Mouse (Mus musculus): ENCODE measurements around the gene Ankrd35. TPM values are rescaled to one million over a fixed set of nuclear protein-coding genes. Genes with fewer than 3 reads are reported as not detected.

Ankrd35 gene
- polyA plus RNA-seq, 1 experiment from 2014 or later, result 0.44 TPM

- TF ChIP-seq CTCF (IDR thresholded peaks at IDR 0.05) (no peak), EP300 (IDR thresholded peaks at IDR 0.05) (no peak)
- Histone ChIP-seq H3K36me3 (ENCODE audit: insufficient read depth, low read length) (no peaks in the 10 kb centered on the region), H3K9ac (replicated peaks; ENCODE audit: low read depth) (no peak overlapping the region), H3K4me1 (ENCODE audit: insufficient read depth, low read depth, low read length) (0 out of 2 replicates have a peak, but pooled peaks cover 9% of the 10 kb centered on the region), H3K27me3 (replicated peaks; ENCODE audit: insufficient read depth, low read length) (no peaks in the 10 kb centered on the region), H3K4me2 (replicated peaks; ENCODE audit: low read depth, low read length) (no peak overlapping the region), H3K9me3 (ENCODE audit: low read length) (no peaks in the 10 kb centered on the region), H3K27ac (ENCODE audit: low read length) (no peak overlapping the region), H3K4me3 (ENCODE audit: low read depth, low read length) (no peak overlapping the region)
- DNase-seq (ENCODE audit: low spot score) (no peak), ATAC-seq (no peak)
- 94% methylated on average over 5 of the region's 5 CpGs for WGBS
Observed at GRCm38 (mm10) chr3:96668424-96669067, 1.4 kb upstream of the Ankrd35 start.

GRCm38 (mm10) chr3:96671519-96671918 is 1.6 kb downstream of the Ankrd35 start:
- ATAC-seq, result no peak
- 95% methylated on average over 5 of the region's 5 CpGs for WGBS
- no peak overlapping the region for H3K4me3 ChIP-seq (ENCODE audit: low read depth, low read length)
- TF ChIP-seq EP300 (IDR thresholded peaks at IDR 0.05) (no peak), CTCF (IDR thresholded peaks at IDR 0.05) (no peak)
- no peak overlapping the region for H3K27ac ChIP-seq (ENCODE audit: low read length)
- 0 out of 2 replicates have a peak, but pooled peaks cover 5% of the 10 kb centered on the region for H3K4me1 ChIP-seq (ENCODE audit: insufficient read depth, low read depth, low read length)
- no peak for DNase-seq (ENCODE audit: low spot score)
- no peaks in the 10 kb centered on the region for H3K27me3 ChIP-seq (replicated peaks; ENCODE audit: insufficient read depth, low read length)
- H3K36me3 ChIP-seq (ENCODE audit: insufficient read depth, low read length), result no peaks in the 10 kb centered on the region
- no peaks in the 10 kb centered on the region for H3K9me3 ChIP-seq (ENCODE audit: low read length)
- H3K4me2 ChIP-seq (replicated peaks; ENCODE audit: low read depth, low read length), result no peak overlapping the region
- H3K9ac ChIP-seq (replicated peaks; ENCODE audit: low read depth), result no peak overlapping the region

- no peak for ATAC-seq
- 75% methylated on average over 4 of the region's 4 CpGs for WGBS
- H3K27me3 ChIP-seq (replicated peaks; ENCODE audit: insufficient read depth, low read length), result no peaks in the 10 kb centered on the region
Observed at GRCm38 (mm10) chr3:96673514-96673913, 3.6 kb downstream of the Ankrd35 start.

GRCm38 (mm10) chr3:96674442-96674841 is 4.5 kb downstream of the Ankrd35 start:
- DNase-seq (ENCODE audit: low spot score), result no peak

More at GRCm38 (mm10) chr3:96673514-96673913, 3.6 kb downstream of the Ankrd35 start:
- Histone ChIP-seq H3K9ac (replicated peaks; ENCODE audit: low read depth) (no peak overlapping the region), H3K36me3 (ENCODE audit: insufficient read depth, low read length) (no peaks in the 10 kb centered on the region), H3K4me3 (ENCODE audit: low read depth, low read length) (no peak overlapping the region), H3K9me3 (ENCODE audit: low read length) (no peaks in the 10 kb centered on the region), H3K27ac (ENCODE audit: low read length) (no peak overlapping the region), H3K4me2 (replicated peaks; ENCODE audit: low read depth, low read length) (no peak overlapping the region), H3K4me1 (ENCODE audit: insufficient read depth, low read depth, low read length) (0 out of 2 replicates have a peak, but pooled peaks cover 5% of the 10 kb centered on the region)
- no peak for TF ChIP-seq EP300 (IDR thresholded peaks at IDR 0.05)
- DNase-seq (ENCODE audit: low spot score), result no peak

GRCm38 (mm10) chr3:96675171-96675570 is 5.2 kb downstream of the Ankrd35 start:
- TF ChIP-seq CTCF (IDR thresholded peaks at IDR 0.05) (no peak), EP300 (IDR thresholded peaks at IDR 0.05) (no peak)
- Histone ChIP-seq H3K9me3 (ENCODE audit: low read length) (no peaks in the 10 kb centered on the region), H3K9ac (replicated peaks; ENCODE audit: low read depth) (no peak overlapping the region), H3K27me3 (replicated peaks; ENCODE audit: insufficient read depth, low read length) (0 out of 2 replicates have a peak, but pooled peaks cover 6% of the 10 kb centered on the region), H3K4me3 (ENCODE audit: low read depth, low read length) (no peak overlapping the region), H3K36me3 (ENCODE audit: insufficient read depth, low read length) (no peaks in the 10 kb centered on the region), H3K4me1 (ENCODE audit: insufficient read depth, low read depth, low read length) (0 out of 2 replicates have a peak, but pooled peaks cover 4% of the 10 kb centered on the region), H3K4me2 (replicated peaks; ENCODE audit: low read depth, low read length) (no peak overlapping the region), H3K27ac (ENCODE audit: low read length) (no peak overlapping the region)
- WGBS, result 75% methylated on average over 3 of the region's 3 CpGs
- DNase-seq (ENCODE audit: low spot score) (no peak), ATAC-seq (no peak)

More at GRCm38 (mm10) chr3:96674442-96674841, 4.5 kb downstream of the Ankrd35 start:
- H3K36me3 ChIP-seq (ENCODE audit: insufficient read depth, low read length), result no peaks in the 10 kb centered on the region
- H3K27me3 ChIP-seq (replicated peaks; ENCODE audit: insufficient read depth, low read length), result 0 out of 2 replicates have a peak, but pooled peaks cover 2% of the 10 kb centered on the region
- 0 out of 2 replicates have a peak, but pooled peaks cover 5% of the 10 kb centered on the region for H3K4me1 ChIP-seq (ENCODE audit: insufficient read depth, low read depth, low read length)
- H3K9ac ChIP-seq (replicated peaks; ENCODE audit: low read depth), result no peak overlapping the region
- no peak overlapping the region for H3K27ac ChIP-seq (ENCODE audit: low read length)
- no peaks in the 10 kb centered on the region for H3K9me3 ChIP-seq (ENCODE audit: low read length)
- H3K4me3 ChIP-seq (ENCODE audit: low read depth, low read length), result no peak overlapping the region
- H3K4me2 ChIP-seq (replicated peaks; ENCODE audit: low read depth, low read length), result no peak overlapping the region
- ATAC-seq, result no peak
- 42% methylated on average over 8 of the region's 8 CpGs for WGBS
- TF ChIP-seq EP300 (IDR thresholded peaks at IDR 0.05) (no peak), CTCF (IDR thresholded peaks at IDR 0.05) (no peak)

- H3K9ac ChIP-seq (replicated peaks; ENCODE audit: low read depth), result no peak overlapping the region
- no peak for ATAC-seq
- H3K4me1 ChIP-seq (ENCODE audit: insufficient read depth, low read depth, low read length), result no peaks in the 10 kb centered on the region
- no peaks in the 10 kb centered on the region for H3K36me3 ChIP-seq (ENCODE audit: insufficient read depth, low read length)
- H3K27me3 ChIP-seq (replicated peaks; ENCODE audit: insufficient read depth, low read length), result peaks cover 6% of the 10 kb centered on the region; the same call in 1 of the 2 replicates
- H3K27ac ChIP-seq (ENCODE audit: low read length), result no peak overlapping the region
- H3K4me3 ChIP-seq (ENCODE audit: low read depth, low read length), result no peak overlapping the region
- no peaks in the 10 kb centered on the region for H3K9me3 ChIP-seq (ENCODE audit: low read length)
- TF ChIP-seq CTCF (IDR thresholded peaks at IDR 0.05) (no peak), EP300 (IDR thresholded peaks at IDR 0.05) (no peak)
- no peak for DNase-seq (ENCODE audit: low spot score)
- 62% methylated on average over 3 of the region's 3 CpGs for whole genome bisulfite sequencing
- no peak overlapping the region for H3K4me2 ChIP-seq (replicated peaks; ENCODE audit: low read depth, low read length)
Observed at GRCm38 (mm10) chr3:96675690-96676089, 5.8 kb downstream of the Ankrd35 start.

Data from lung, postnatal 0 days (tissue).